Mouse (Mus musculus): ENCODE measurements at regions not wholly inside any gene's neighbourhood (a gene's known extent, or its start where the extent isn't known, plus 50 kb on each side); places are given as distances from the start of the nearest gene placed in this dataset.

DNA sequence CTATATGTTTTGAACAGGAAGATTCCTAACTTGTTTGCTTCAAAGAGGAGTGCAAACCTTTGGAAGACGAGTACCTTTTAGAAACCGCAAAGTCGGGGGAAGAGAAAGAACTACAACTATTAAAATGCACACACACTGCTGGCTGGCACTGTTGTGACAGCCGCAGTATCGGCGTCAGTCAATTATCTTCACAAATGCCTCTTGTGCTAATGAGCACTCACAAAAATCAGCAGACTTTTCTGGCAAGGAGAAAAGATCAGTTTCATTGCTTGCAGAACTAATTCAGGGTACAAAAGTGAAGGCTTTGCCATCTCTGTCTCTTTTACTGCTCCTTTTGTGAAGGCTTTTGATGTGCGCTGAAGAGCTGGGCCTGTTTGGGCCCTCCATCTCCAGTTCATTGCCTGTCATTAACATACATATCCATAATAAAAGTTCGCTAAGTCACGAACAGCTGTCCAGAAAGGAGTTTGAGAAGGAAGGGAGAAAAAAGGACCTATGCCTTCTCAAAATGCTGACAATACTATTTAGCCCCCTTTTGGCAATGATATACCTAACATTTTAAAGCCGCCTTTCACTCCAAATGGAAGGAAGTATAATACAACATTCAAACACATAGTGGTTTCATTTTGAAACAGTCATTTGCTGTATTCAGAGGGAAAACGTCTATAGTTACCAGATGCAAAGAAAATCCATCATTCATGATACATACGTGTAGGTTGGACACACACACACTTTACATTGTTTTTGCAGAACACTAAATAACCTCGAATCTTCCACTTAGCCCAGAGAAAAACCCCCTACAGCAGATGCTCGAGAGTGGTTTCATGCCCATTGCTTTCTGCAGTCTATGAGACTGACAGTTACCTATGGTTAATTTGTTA lies 186.6 kb upstream of the Sp8 start:
- DNase-seq (ENCODE audit: low spot score in 2 of 2) = no peak

DNA sequence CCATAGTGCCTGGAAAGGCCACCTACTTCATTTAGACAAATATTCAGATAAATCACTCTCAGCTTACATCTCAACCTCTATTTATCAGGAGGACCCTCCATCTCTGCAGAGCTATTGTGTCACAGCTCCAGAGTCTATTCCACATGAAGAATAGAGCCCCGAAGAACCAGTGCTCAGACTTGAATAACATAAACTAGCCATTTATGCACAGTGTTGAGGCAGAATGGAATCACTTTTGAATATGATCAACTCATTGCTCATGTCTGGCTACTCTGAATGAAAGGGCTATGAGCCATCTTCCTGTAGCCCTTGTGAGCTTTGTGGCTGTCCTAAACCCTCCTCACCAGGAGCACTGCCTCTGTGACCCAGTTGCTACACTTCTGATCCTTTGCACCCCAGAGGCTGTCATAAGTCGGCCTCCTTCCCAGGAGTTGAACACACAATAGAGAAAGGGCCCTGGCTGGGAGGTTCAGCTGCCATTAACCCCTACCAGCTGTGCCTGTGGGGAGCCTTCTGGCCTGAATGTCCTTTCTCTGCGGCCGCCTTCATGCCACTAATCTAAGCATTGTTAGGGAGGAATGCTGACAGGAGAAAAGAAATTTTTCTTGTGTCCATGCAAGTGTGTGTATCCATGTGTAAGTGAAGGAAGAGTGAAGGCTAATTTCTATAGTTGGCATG lies 195.5 kb upstream of the Sp8 start:
- DNase-seq (ENCODE audit: low spot score in 2 of 2) = no peak

DNA sequence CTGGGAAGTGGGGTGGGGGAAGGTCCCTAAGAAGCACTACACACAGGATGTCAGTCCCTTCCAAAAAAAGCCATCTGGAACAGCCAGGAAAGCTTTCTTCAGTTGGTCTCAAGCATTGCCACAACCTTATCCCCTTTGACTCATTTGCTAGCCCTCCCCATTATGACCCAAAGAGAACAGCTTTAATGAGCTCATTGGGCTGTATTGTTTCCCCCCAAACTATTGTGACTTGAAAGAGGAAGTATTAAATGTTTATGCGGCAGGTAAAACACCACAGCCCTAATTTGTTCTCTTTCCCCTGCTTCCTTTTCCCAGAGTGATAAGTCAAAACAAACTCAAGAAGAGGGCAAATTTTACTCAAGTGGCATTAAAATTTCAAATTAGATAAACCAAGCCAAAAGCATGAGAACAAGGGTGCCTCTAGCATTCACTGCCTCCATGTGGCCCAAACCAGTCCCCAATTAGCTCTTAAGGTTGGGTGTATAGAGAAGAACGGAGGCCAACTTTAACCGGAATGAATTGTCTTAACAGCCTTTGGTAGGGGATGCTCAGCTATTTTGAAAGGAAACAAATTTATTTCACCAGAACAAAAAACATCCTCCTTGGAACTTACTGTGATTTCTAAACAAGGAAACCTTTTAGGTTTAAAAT lies 196.7 kb upstream of the Sp8 start:
- no peak for DNase-seq (ENCODE audit: low spot score in 2 of 2)

DNA sequence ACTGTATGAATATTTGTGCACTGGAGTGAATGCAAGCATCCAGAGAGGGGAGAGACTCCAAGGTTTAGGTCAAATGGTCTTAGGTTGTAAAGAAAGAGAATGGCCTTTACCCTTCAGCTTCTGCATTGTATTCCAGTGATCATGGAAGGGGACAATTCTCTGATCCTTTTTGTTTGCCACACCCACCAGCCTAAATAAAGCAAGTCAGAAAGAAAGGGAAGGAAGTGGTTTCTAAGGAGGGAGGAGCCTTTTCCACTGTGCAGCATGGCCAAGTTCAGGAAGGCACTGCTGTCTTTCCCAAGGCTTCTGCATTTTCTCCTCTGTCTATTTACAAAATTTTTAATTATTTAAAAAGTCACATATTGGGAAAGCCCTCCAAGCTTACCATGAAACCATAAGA lies 197.5 kb upstream of the Sp8 start:
- DNase-seq (ENCODE audit: low spot score in 2 of 2) = no peak

DNA sequence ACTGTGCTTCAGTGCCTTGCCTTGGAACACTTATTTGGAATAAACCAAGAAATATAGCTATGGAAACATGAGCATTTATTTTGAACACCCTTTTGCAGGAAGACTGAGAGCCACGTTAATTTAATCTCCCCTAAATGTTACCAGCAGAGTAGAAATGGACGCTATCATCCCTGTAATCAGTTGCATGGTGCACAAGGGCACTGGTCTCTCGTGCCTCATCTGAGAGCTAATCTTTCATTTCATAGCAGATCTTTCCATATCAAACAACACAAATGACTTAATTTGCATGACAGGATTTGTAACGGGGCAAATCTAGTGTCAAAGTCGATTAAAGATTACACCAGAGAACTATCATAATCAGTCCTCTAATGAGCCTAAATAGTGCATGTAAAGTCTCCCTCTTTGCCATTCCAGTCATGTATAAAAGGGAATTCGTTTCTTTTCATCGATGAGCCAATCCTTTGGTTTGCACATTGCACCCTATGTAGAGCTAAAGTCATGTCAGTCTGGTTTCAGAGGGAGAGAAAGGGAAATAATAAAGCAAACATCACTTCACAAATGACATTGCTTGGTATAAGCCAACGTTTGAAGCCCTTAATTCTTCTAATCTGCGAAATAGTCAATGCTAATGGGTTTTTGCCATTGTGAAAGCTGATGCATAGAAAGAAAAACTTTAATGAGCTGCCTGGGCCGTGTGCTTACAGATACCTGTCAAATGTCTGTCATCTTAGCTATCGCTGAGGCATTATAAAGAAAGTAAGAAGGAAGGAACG lies 198.7 kb upstream of the Sp8 start:
- no peak for DNase-seq (ENCODE audit: low spot score in 2 of 2)

DNA sequence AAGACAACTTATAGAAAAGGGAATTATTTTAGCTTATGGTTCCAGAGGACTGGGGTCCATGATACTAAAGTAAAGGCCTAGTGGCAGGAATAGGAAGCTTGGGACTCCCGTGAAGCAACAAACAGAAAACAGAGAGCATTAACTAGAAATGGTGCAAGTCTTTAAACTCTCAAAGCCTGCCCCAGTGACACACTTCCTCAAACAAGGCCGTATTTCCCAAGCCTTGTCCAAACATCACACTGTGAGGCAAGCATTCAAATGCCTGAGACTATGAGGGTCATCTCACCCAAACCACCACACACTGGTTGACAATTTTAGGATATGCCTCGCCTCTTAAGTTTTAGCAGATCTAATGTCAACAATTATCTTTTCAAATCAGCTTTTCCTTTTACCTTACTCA lies 205.2 kb upstream of the Sp8 start:
- no peak for DNase-seq (ENCODE audit: low spot score in 2 of 2)

DNA sequence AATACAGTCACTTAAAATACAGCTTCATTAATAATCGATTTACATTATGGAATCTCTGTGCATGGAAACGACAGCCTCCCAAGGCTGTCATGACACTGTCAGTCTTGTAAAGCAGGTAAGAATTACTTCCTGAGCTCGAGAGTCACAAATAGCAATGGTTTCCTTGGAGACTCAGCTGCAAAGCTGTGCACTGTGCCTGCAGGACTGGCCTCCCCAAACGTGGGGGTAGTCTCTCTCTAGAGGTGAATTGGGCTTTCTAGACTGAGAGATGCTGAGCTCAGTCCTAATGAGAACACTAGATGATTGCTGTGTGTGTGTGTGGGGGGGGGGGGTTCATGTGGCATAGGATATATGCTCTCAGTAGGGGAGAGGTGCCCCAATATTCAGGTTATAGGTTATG lies 208.9 kb upstream of the Sp8 start:
- no peak for DNase-seq (ENCODE audit: low spot score in 2 of 2)

DNA sequence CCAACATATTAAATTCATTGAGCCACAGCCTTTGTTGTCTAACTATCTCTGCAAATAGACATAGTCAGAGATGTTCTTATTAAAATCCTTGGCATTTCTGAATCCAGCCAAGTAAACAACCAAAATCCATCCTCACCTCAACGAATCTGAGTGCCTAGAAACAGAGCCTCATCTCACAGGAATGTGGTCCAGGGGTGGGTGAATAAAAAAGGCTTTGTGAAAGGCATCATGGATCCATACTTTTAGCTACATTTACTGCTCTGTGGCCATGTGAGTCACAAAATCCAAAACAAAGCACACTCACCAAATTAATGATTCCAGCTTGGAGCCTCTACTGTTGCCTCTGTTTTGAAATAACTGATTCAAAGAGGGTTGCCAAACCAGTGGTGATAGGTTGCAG lies 210.7 kb upstream of the Sp8 start:
- no peak for DNase-seq (ENCODE audit: low spot score in 2 of 2)

DNA sequence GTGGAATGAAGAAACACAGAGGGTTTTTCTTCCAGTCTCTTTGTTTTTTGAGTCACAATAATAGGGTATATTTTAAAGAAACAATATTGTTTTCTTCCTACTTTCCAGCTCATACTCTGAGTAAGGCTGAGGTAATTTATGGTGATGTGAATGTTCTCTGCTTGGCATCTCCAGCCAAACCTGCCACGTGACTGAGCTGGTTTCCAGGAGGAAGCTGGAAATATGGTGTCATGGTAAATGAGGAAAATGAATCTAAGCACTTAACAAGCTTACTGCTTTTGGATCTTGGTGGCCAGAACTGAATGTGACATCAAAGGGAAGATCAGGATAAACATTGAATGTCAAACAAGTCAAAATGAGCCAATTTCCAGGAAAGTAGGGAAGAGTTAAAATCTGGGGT lies 215.8 kb upstream of the Sp8 start:
- no peak for DNase-seq (ENCODE audit: low spot score in 2 of 2)

DNA sequence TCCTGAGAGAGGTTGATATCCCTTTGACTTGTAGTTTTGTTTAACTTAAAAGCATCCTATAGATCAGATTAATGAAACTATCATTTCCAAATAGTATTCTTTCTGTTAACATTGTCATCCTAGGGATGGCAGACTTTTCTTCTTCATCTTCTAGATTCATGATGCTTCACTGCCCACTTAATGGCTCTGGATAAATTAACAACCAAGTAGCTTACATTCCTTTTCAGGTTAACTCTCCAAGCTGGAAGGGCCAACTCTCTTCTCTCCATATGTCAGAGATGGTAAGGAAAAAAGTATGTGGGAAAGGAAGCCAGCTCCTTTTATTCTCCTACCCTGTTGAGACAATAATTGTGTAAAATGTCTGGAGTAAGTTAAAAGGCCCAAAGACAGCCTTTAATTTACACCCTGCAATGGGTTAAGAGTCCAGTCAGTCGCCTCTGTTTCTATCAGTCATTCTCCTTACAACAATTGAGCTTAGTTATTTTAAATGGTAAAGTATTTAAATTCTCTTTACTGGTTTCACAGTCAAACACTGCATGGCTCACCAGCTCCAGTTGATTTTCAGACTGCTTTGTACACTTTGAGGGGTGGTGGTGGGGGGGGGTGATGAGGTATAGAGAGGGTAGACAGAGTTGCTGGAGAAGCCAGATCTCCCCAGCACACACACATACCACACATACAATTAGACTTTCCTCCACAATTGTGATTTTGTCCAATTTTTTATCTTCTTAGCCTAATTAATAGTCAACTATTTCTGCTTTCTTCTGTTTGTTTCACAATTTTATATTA lies 224.2 kb upstream of the Sp8 start:
- DNase-seq (ENCODE audit: low spot score in 2 of 2) = no peak

DNA sequence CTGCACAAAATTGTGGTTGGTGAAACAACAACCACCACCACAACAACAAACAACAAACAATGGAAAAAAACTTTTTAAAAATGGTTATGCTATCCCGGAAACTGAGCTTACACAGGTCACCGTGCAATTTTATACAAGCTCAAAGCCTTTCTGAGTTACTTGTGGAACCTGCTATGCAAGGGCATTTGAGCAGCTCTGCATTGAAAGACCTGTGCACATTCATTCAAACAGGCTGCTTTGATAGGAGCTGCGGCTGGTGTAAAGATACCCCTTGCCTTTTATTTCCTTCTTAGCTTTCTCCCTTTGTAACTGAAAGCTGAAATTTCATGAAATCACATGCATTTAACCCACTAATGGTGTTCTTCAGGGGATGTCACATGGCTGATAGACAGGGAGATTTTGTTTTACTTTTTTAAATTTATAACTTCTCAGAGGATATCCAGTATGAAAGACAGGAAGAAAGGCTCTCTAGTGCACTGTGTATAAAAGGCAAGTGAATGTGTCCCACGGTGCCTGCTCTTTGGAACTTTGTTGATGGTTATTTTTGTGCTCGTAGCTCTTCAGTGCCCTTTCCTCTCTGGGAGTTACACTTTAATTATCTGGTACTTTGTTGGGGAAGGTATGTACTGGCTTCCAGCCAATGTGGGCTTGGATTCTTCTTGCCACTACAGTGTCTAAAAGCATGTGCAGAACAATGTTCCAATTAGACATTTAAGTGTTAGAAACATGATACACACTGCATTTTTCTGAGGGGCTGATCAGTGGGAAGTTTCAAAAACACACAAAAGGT lies 225.1 kb upstream of the Sp8 start:
- no peak for DNase-seq (ENCODE audit: low spot score in 2 of 2)

DNA sequence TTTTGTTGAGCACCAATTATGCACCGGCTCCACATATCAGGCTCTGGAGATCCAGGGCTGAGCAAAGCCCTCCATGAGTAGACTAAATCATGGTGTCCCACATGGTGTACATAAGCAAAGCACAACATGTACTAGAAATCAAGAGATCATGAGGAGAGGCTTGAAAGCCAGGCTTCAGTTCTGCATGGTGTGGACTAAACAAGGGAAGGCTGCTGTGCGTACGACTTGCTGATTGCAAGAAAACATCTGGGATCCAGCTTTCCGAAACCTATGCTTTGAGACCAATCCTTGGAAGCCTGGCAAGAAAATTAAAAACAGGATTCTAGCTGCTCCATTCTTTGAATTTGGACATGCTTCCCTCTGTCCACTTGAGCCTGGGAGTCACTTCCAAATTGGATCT lies 249.1 kb upstream of the Sp8 start:
- no peak for DNase-seq (ENCODE audit: low spot score in 2 of 2)

DNA sequence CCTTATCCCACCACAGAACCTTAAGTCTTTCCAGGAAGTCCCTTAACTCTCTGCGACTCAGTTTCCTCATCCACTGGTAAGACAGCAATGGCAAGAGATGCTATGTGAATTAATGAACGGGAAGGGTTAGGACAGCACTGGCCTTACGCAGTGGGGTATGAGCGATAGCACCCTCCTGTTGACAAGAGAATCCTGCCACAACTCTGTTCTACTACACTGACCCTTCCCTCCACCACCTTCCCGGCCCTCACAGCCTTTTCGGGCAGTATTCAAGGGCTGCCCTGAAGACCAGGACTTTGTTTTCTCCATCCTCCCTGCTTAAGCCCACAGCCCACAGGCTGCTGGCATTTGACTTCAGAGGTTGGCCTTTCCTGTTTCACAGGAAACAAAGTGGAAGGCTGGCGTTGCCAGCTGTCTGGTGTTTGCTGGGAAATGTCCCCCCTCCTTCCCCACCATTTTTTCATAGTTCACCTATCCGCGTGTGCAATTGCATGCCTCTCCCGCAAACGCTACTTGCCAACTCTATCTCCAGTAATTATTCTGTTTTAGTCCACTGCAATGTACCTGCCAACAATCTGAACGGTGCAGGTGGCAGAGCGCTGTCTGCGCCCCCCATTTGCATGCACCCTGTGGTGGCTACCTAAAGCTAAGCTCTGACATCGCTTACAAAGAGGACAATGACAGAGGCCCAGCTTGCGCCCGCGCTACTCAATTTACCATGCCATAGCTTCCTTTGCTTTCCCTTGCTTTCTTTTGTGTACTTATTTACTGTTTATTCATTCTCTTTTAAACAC lies 251.2 kb upstream of the Sp8 start:
- no peak for DNase-seq (ENCODE audit: low spot score in 2 of 2)

DNA sequence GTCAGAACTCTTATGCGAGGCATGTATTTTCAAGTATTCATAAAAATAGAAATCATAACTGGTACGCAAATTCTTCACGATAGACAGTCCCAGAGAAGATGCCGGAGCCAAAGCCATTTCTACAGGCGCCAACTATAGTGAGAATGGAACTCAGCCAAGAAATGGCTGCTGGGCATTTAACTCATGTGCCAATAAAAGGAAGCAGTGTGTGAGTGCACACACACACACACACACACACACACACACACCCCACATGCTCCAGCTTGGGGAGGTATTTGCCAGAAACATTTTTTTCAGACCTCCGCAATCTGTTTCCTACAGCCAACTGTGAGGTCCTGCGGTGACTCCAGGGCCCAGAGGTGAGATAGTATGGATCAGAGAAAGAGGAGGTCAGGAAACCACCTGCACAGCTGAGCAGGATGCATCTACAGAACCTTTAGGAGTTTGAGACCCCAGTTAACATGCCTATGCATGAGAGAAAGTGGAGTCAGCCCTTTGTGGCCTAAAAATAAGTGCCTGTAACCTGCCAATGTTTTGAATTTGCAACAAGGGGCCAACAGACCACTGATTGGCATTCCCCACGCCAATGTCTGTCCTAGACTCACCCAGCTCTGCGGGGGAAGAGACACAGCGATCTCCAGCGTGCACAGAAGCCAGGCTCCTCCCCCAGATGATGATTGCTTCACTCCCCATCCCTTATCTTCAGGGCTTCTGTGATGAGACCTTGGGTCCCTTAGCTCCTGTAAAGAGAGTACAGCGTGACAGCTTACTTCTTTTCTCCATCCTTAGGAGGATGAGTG lies 262.1 kb upstream of the Sp8 start:
- DNase-seq (ENCODE audit: low spot score in 2 of 2) = no peak

DNA sequence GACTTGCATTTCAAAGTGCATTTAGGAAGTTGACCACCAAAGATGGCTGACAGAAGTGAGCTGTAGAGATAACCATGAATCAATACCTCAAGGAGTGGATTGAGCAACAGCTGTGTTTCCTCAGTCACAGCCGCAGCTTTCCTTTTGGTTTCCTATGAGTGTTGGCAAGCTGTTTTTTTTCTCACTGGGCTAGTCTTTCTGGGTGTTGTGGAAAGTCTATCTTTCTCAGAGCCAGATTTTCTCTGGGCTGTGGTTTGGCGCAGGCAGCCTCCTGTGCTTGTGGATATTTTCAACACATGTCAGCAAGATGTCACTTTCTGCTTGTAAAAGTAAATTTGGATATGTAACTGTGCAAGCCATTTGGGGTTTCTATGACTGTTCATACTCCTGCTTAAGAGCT lies 268.6 kb upstream of the Sp4 start:
- no peak for DNase-seq (ENCODE audit: low spot score in 2 of 2)

DNA sequence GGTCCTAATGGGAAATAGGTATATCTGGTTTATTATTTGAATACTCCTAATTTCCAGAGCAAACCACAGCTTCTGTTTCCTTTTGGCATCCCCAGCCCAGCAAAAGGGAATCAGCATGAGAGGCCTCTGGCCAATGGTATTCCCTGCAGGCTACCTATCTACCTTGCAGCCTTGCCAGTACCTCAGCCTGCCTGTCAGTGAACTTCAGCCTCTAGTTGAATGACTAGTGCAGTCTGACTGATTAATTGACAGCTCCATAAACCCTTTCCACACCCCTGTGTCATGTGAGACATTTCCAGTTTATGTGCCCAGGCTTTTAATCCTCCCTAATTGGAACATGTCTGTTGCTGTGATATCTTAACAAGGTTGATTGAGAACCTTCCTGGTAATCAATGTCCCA lies 265.4 kb upstream of the Sp4 start:
- DNase-seq (ENCODE audit: low spot score in 2 of 2) = no peak

DNA sequence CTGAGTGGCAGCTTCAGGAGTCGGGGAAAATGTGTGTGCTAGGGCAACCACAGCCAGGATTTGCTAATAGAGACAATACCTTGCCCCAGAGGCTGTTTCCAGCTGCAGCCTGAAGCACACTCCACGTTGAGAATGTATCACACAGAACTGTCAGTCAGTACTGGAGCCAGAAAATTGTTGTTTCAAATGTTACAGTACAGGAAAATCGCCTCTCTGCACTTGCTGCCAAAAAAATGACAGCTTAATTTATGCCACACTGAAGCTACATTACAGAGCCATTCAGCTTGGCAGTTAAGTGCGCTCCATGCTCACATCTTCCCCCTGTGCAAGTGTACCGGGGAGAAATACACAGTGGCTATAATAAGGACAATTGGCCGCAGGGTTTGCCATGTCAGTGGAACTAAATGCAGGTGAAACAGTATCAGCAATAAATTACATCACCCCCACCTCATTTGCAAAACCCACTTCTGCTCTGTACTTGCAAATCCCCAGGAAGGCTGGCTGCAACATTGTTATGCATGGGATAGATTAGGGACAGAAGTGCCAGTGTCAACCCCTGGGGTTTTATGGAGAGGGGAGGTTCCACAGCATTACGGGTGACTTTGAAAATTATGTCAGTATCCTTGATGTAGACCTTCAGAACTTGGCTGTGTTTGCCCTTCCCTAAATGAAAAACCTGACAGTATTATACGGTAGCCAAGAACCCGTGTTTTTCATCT lies 263.3 kb upstream of the Sp4 start:
- DNase-seq (ENCODE audit: low spot score in 2 of 2) = no peak

DNA sequence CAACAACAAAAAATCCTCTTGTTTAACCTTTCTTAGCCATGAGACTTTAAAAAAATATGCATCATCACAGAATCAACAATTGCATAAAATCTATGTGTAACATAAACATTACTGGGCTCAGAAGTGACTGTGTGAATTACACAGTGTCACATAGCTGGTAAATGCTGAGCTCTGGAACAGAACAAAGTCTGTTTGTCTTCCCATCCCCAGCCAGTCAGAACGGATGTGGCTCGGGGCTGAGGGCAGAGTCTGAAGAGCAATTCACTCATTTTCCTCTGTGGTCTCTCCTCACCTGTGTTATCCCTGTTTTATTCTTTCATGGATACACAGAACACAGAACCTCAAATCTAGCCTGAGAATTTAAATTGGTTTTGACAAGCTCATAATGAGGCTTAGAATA lies 261.0 kb upstream of the Sp4 start:
- no peak for DNase-seq (ENCODE audit: low spot score in 2 of 2)

Data from right cerebral cortex, adult 2 months (tissue).